Mouse (Mus musculus) ES-CJ7 (cell line): ENCODE measurements around the gene Srrm1.

Source experiments
- DNase-seq: peaks from one replicate; pipeline ENCODE4 v3.0.0; 2011; ENCODE audit warnings: low read depth, low spot score

The Srrm1 gene

GRCm38 (mm10) chr4:135353794-135354450, 801 bp upstream of the Srrm1 start:
- peak; percentile 40 for DNase-seq

DNA sequence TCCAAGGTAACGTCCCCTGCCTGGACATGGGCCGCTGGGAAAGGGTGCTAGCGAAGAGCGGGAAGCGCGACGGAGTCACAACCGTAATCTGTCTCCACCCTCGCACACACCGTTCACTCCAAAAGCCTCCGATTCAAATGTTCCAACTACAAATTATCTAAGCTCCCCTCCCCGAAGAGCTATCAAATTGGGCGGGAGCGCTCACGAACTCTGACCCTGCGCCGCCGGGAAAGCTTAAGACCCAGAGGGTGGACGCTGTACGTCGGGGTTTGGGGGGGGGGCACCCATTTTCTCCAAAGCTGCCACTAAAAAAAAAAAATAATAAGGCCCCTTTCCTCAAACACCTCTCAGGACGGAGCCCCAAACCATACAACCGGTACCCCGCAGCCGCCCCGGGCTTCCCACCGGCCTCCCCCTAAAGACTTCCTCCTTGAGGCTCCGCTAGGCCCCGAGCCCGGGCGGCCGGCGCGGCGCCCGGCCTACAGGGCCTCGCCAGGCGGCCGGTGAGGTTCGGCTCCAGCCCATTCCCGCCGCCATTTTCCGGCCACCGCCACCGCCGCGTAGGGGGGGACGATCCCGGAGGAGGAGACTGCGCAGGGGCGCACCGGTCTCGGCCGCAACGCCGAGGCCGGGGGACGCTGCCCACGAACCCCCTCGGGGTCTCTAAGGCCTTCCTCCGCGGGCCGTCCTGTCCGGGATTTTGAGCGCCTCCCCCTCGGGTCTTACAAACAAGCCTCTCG, 625 bp downstream of the Srrm1 start:
- peak; percentile 30 for DNase-seq

DNA sequence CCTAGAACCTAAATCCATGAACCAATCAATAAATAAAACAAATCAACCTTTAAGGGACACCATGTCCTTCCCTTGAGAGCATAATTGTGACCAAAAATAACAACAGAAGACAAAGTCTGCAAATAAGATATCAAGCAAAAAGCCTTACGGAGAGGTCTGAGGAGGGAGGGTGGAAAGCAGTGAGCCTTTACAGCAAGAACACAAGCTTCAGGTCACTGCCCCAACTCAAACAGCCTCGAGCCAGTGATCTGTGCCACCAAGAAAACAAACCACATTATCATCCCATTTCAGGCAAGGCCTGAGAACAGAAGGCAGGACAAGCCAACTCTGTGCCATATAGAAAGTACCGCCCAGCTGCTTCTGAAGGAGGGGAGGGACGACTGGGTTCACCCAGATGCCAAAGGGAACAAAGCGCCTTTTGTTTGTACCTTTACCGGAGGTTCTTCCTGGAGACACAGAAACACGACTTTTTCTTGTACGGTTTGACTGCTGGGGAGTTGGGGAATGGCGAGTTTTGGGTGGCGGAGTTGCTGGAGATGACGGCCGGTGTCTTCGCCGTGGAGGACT, 15.7 kb downstream of the Srrm1 start:
- no peak for DNase-seq

DNA sequence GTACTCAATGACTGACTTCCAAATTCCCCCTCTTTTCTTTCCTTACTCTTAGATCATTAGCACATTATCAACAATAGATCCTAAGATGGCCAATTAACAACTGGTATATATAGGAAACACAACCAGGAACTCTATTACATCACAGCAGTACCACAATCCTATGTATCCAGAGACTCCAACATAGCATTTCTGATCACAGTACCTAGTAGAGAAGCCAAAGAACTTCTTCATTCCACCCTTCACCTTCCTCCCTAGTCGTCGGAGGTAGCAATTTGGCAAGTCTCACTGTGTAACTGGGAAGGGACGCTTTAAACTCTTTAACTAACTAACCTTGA, 17.1 kb downstream of the Srrm1 start:
- no peak for DNase-seq

GRCm38 (mm10) chr4:135335327-135336022, 17.6 kb downstream of the Srrm1 start:
- no peak for DNase-seq

DNA sequence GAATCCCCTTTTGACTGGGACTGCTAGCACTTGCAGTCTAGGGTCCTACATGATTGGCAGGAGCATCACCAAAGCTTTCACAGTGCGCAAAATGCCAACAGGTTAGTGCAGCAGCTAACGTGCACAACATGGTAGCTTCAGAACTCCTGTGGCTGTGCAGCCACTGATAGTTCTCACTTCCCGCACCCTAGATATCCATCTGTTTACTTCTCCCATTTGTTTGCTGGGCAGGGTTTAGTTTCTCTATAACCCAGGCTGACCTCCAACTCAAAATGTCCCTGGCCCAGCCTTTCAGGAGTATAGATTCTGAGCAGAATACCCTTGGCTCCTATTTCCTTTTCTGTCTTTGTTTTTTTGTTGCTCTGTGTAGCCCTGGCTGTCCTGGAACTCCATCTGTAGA, 26.7 kb downstream of the Srrm1 start:
- no peak for DNase-seq

DNA sequence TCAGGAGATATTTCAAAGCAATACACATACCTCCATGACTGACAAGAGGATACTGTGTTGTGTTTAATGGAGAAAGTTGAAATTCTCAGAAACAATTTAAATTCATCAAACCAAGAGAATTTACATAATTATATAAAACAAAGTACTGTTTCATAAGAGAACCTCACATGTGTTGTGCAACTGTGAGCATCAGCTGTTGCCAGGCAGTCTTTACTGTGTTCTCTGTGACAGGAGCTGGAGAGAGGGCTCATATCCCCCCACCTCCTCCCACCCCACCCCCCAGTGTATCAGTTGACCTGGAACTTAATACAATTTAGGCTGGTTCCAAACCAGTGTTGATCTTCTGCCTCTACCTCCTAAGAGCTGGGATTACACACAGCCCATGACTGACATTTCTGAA, 27.1 kb downstream of the Srrm1 start:
- no peak for DNase-seq

GRCm38 (mm10) chr4:135323021-135323420, 30.1 kb downstream of the Srrm1 start:
- no peak for DNase-seq

GRCm38 (mm10) chr4:135317966-135318365, 35.2 kb downstream of the Srrm1 start:
- peak; percentile 65 for DNase-seq

- DNase-seq = no peak
Measured at GRCm38 (mm10) chr4:135317539-135317938, 35.6 kb downstream of the Srrm1 start.

DNA sequence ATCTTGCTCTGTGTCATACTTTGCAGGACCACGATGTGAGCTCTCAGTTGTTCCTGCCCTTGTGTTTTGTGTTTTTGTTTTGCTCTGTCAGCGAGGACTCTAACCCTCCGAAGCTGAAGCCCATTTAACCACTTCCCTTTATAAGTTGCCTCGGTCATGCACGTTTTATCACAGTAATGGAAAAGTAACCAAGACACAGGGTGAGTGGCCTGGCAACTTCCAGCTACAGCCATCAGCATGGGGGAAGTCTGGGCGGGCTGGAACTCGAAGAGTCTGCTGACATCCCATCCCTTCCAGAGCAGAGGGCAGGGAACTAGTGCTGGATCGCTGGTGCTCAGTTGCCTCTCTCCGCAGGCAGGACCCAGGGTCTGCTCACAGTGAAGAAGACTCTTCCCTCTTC, 37.8 kb downstream of the Srrm1 start:
- DNase-seq = no peak

- no peak for DNase-seq
Measured at GRCm38 (mm10) chr4:135314419-135314832, 38.7 kb downstream of the Srrm1 start.

GRCm38 (mm10) chr4:135313761-135314241, 39.3 kb downstream of the Srrm1 start:
- no peak for DNase-seq

DNA sequence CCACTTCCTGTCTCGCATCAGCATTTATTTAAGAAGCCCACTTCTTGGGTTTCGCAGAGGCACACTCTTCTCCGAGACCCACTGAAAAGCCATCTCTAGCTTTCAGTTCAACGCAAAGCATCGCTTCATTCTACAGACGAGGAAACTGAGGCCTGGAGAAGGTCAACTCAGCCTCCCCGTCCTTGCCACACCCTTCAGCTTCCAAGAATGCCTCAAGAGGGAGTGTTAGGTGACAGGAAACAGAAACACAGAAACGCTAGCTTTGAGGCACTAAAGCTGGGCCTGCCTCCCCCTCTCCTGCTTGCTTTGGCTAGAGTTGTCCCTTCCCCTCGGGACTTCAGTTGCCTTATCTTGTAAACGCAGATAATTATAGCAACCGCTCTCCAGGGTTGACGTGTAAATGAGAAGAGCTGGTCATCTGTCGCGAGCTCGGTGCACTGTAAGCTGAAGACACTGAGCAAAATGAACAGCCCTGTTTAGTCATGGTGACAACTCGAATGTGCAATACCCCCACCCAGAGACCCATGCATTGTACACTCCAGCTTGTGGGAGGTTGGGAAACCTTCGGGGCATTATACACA, 39.9 kb downstream of the Srrm1 start:
- DNase-seq = no peak

- DNase-seq = peak; percentile 48
Measured at GRCm38 (mm10) chr4:135312706-135313105, 40.4 kb downstream of the Srrm1 start.

- DNase-seq = no peak
Measured at GRCm38 (mm10) chr4:135310371-135310770, 42.8 kb downstream of the Srrm1 start.

DNA sequence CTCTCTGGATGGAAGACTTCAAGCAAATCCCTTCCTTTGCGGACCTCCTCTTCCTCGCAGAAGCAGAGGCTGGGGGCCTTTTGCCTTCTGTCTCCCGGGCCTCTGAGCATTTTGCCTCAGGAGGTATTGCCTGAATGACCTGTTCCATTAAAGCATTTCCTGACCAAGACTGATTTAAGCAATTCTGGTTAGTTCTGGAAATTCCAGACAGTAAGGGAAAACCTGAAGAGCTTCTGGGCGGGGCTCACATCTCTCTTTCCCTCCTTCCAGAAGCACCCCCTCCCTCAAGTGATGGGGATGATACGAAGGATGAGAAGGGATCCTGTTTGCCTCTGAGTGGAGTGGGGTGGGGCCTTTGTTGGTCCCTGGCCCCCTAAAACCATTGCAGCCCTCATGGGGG, 43.4 kb downstream of the Srrm1 start:
- peak; percentile 62 for DNase-seq

DNA sequence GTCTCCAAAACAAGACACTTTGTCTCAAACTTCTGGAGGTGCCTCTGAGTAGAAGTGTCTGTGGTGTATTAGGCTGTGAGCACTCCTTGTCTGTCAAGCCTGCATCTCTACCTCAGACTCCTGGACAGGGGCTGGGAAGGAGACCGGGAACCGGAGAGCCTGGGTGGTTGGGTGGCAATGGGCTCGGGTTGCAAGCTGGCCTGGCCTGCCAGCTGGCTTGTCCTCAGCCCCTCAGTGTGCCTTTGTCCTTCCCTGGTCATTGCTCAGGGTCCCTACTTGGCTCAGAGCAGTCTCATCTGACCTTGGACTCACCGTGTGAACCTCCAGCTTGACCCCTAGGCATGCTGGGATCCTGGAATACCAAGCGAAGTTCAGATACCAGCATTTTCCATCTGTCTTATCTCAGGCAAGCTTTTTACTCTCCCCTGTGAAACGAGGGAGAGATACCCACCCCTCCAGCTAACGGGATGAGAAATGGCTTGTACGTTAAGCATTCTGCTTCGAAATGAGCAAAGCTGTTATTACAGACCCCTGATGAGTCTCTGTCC, 43.9 kb downstream of the Srrm1 start:
- no peak for DNase-seq

GRCm38 (mm10) chr4:135306971-135307632, 46.0 kb downstream of the Srrm1 start:
- peak; percentile 95 for DNase-seq

- DNase-seq = no peak
Measured at GRCm38 (mm10) chr4:135306533-135306932, 46.6 kb downstream of the Srrm1 start.

DNA sequence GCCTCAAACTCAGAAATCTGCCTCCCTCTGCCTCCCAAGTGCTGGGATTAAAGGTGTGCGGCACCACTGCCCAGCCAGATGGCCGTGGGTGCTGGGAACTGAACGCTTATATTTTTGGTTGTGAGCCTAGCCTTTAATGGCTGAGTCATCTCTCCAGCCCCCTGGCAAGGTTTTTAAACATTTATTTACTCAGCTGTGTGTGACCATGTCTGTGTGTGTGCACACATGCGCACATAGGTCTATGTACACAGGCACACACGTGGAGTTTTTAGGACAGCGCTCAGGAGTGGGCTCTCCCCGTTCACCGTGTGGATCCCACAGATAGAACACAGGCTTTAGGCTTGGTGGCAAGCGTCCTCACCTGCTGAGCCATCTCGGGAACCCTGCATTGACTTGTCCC, 50.9 kb downstream of the Srrm1 start:
- no peak for DNase-seq
